Mouse (Mus musculus) liver, postnatal 0 days (tissue): ENCODE data around the gene Pias1.

Source experiments
- CTCF ChIP-seq: sonication (generic); IDR thresholded peaks from 2 replicates; pipeline ENCODE4 v1.5.1; 2016; ENCODE audit warnings: antibody characterized with exemption, low read depth
- EP300 ChIP-seq: IDR thresholded peaks from 2 replicates; pipeline ENCODE4 v1.6.1; 2016; ENCODE audit warnings: antibody characterized with exemption, low read depth, mild to moderate bottlenecking

GRCm38 (mm10) chr9:62945346-62945745 lies 42.4 kb downstream of the Pias1 start:
- TF ChIP-seq CTCF (no peak), EP300 (no peak)
